Mouse (Mus musculus) C2C12 (cell line): Measurements from ENCODE around the gene Spred2.

Experiments
- CTCF ChIP-seq: IDR thresholded peaks from one replicate; pipeline ENCODE4 v1.5.1; 2011; ENCODE audit not compliant: control insufficient read depth, insufficient read depth, insufficient read length
- FOSL1 ChIP-seq: IDR thresholded peaks from one replicate; pipeline ENCODE4 v1.8.0; 2011; ENCODE audit warnings: mild to moderate bottlenecking, low read length; ENCODE audit not compliant: poor library complexity, insufficient read depth, severe bottlenecking
- MAX ChIP-seq: IDR thresholded peaks from one replicate; pipeline ENCODE4 v1.6.1; 2011; ENCODE audit warnings: mild to moderate bottlenecking, control low read depth
- MYOD1 ChIP-seq: IDR thresholded peaks from one replicate; pipeline ENCODE4 v1.6.1; 2011; ENCODE audit warnings: low read depth; ENCODE audit not compliant: control insufficient read depth, insufficient read length
- USF1 ChIP-seq: IDR thresholded peaks from one replicate; pipeline ENCODE4 v1.6.1; 2011; ENCODE audit warnings: low read depth, mild to moderate bottlenecking, control low read depth, moderate library complexity

DNA sequence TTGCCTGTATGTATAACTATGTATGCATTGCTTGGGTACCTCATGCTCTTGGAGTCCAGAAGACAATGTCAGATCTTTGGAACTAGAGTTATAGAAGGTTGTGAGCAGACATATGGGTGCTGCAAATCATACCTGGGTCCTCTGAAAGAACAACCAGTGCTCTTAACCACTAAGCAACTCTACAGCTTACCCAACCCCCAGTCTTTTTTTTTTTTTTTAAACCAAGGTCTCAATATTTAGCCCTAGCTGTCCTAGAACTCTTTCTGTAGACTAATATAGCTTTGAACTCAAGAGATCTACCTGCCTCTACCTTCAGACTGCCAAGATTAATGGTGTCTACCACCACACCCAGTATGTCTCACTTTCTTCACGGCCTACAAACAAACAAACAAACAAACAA lies 2.5 kb upstream of the Spred2 start:
- TF ChIP-seq FOSL1 (no peak), CTCF (no peak), MYOD1 (no peak), USF1 (no peak), MAX (no peak)
